Mouse (Mus musculus): ENCODE measurements around the gene Tmed1. TPM values are rescaled to one million over a fixed set of nuclear protein-coding genes. Genes with fewer than 3 reads are reported as not detected.
"Not testable (repeated sequence)": the region's sequence is repeated elsewhere in the genome, so short reads cannot be mapped to it uniquely, and the experiment has no call there.

The Tmed1 gene
- polyA plus RNA-seq, 1 experiment from 2014 or later: 88.9 TPM

GRCm38 (mm10) chr9:21464565-21464928 is 45.5 kb downstream of the Tmed1 start:
- H3K4me1 ChIP-seq: peaks cover 28% of the 10 kb centered on the region
- H3K9ac ChIP-seq; H3K4me3 ChIP-seq; H3K27ac ChIP-seq (replicated peaks); H3K27me3 ChIP-seq (replicated peaks); H3K9me3 ChIP-seq; H3K4me2 ChIP-seq; ATAC-seq (ENCODE audit: extremely low read depth, insufficient number of reproducible peaks, low FRiP score, low TSS enrichment): not testable (repeated sequence)
- peaks cover 53% of the 10 kb centered on the region for H3K36me3 ChIP-seq
- WGBS: 84% methylated on average over 7 of the region's 7 CpGs

GRCm38 (mm10) chr9:21463766-21464564 is 46.1 kb downstream of the Tmed1 start:
- Histone ChIP-seq H3K9ac (peak overlapping the region; percentile 54), H3K4me1 (peaks cover 28% of the 10 kb centered on the region), H3K4me3 (no peak overlapping the region), H3K4me2 (peak overlapping the region; percentile 40; the same call in 1 of the 2 replicates), H3K36me3 (peaks cover 53% of the 10 kb centered on the region), H3K9me3 (no peaks in the 10 kb centered on the region), H3K27me3 (replicated peaks) (no peaks in the 10 kb centered on the region), H3K27ac (replicated peaks) (peak overlapping the region; percentile 89)
- 79% methylated on average over 3 of the region's 3 CpGs for WGBS
- no peak for ATAC-seq (ENCODE audit: extremely low read depth, insufficient number of reproducible peaks, low FRiP score, low TSS enrichment)

- peaks cover 53% of the 10 kb centered on the region for H3K36me3 ChIP-seq
- peak overlapping the region; percentile 54 for H3K9ac ChIP-seq
- 15% methylated on average over 5 of the region's 5 CpGs for WGBS
- no peaks in the 10 kb centered on the region for H3K9me3 ChIP-seq
- H3K27ac ChIP-seq (replicated peaks): peak overlapping the region; percentile 89
- H3K27me3 ChIP-seq (replicated peaks): no peaks in the 10 kb centered on the region
- peak; percentile 57; the same call in 1 of the 2 replicates for ATAC-seq (ENCODE audit: extremely low read depth, insufficient number of reproducible peaks, low FRiP score, low TSS enrichment)
- H3K4me3 ChIP-seq: no peak overlapping the region
- H3K4me2 ChIP-seq: peak overlapping the region; percentile 40
- H3K4me1 ChIP-seq: peaks cover 28% of the 10 kb centered on the region
Measured at GRCm38 (mm10) chr9:21463138-21463590, 46.9 kb downstream of the Tmed1 start.

- Histone ChIP-seq H3K27me3 (replicated peaks) (no peaks in the 10 kb centered on the region), H3K36me3 (peaks cover 35% of the 10 kb centered on the region), H3K4me2 (no peak overlapping the region), H3K9me3 (no peaks in the 10 kb centered on the region), H3K27ac (replicated peaks) (no peak overlapping the region), H3K9ac (no peak overlapping the region), H3K4me1 (peaks cover 32% of the 10 kb centered on the region), H3K4me3 (no peak overlapping the region)
- 98% methylated on average over 3 of the region's 3 CpGs for WGBS
- ATAC-seq (ENCODE audit: extremely low read depth, insufficient number of reproducible peaks, low FRiP score, low TSS enrichment): no peak
Measured at GRCm38 (mm10) chr9:21460400-21460940, 49.6 kb downstream of the Tmed1 start.

GRCm38 (mm10) chr9:21458821-21459220 is 51.2 kb downstream of the Tmed1 start:
- no peak for ATAC-seq (ENCODE audit: extremely low read depth, insufficient number of reproducible peaks, low FRiP score, low TSS enrichment)
- H3K27ac ChIP-seq (replicated peaks): no peak overlapping the region
- no peak overlapping the region for H3K4me3 ChIP-seq
- no peak overlapping the region for H3K4me2 ChIP-seq
- peaks cover 29% of the 10 kb centered on the region for H3K36me3 ChIP-seq
- 71% methylated on average over 3 of the region's 3 CpGs for WGBS
- H3K9me3 ChIP-seq: no peaks in the 10 kb centered on the region
- H3K27me3 ChIP-seq (replicated peaks): no peaks in the 10 kb centered on the region
- H3K9ac ChIP-seq: no peak overlapping the region
- peaks cover 37% of the 10 kb centered on the region for H3K4me1 ChIP-seq

Small RNAs within 50 kb of the gene (microRNA-seq; reads per million reads assigned to microRNA genes)
- 2.2 reads per million, percentile 5 among the genes with 10 or more reads in this experiment for gene Mir199a-1

Other genes starting within 250 kb of the Tmed1 start
- 41.6 and 51.4 TPM in 2 replicates for gene Atg4d, start 245.0 kb downstream of the Tmed1 start, polyA plus RNA-seq (2015; fragmentation: Nextera tagmentation; extraction: Ambion mirVana)
- gene Kri1, start 222.3 kb downstream of the Tmed1 start, polyA plus RNA-seq (2015; fragmentation: Nextera tagmentation; extraction: Ambion mirVana): 12.7 and 13.2 TPM in 2 replicates
- 80.4 and 101 TPM in 2 replicates for gene Cdkn2d, start 218.8 kb downstream of the Tmed1 start, polyA plus RNA-seq (2015; fragmentation: Nextera tagmentation; extraction: Ambion mirVana)
- 1.7 and 2.1 TPM in 2 replicates for gene Ap1m2, start 197.9 kb downstream of the Tmed1 start, polyA plus RNA-seq (2015; fragmentation: Nextera tagmentation; extraction: Ambion mirVana)
- 56.9 and 60.3 TPM in 2 replicates for gene Slc44a2, start 189.6 kb downstream of the Tmed1 start, polyA plus RNA-seq (2015; fragmentation: Nextera tagmentation; extraction: Ambion mirVana)
- 115 and 120 TPM in 2 replicates for gene Ilf3, start 142.4 kb downstream of the Tmed1 start, polyA plus RNA-seq (2015; fragmentation: Nextera tagmentation; extraction: Ambion mirVana)
- 27.6 and 28.6 TPM in 2 replicates for gene Qtrt1, start 98.4 kb downstream of the Tmed1 start, polyA plus RNA-seq (2015; fragmentation: Nextera tagmentation; extraction: Ambion mirVana)
- gene Dnm2, start 85.3 kb downstream of the Tmed1 start, polyA plus RNA-seq (2015; fragmentation: Nextera tagmentation; extraction: Ambion mirVana): 66.8 and 67.6 TPM in 2 replicates
- 2.1 and 2.6 TPM in 2 replicates for gene AB124611, start 15.9 kb upstream of the Tmed1 start, polyA plus RNA-seq (2015; fragmentation: Nextera tagmentation; extraction: Ambion mirVana)
- gene Carm1, start 36.6 kb upstream of the Tmed1 start, polyA plus RNA-seq (2015; fragmentation: Nextera tagmentation; extraction: Ambion mirVana): 25.9 and 27.9 TPM in 2 replicates
- 23.1 and 25.2 TPM in 2 replicates for gene Timm29, start 82.5 kb upstream of the Tmed1 start, polyA plus RNA-seq (2015; fragmentation: Nextera tagmentation; extraction: Ambion mirVana)
- gene Yipf2, start 82.6 kb upstream of the Tmed1 start, polyA plus RNA-seq (2015; fragmentation: Nextera tagmentation; extraction: Ambion mirVana): 15.2 and 16.6 TPM in 2 replicates
- 56.1 and 57.9 TPM in 2 replicates for gene Smarca4, start 105.9 kb upstream of the Tmed1 start, polyA plus RNA-seq (2015; fragmentation: Nextera tagmentation; extraction: Ambion mirVana)
- gene Ldlr, start 213.2 kb upstream of the Tmed1 start, polyA plus RNA-seq (2015; fragmentation: Nextera tagmentation; extraction: Ambion mirVana): 18.9 and 20.4 TPM in 2 replicates

All from heart, embryonic 13.5 days (tissue).